Mouse (Mus musculus): Measurements from ENCODE around the gene Papss1.

GRCm38 (mm10) chr3:131578434-131579104 lies 14.0 kb downstream of the Papss1 start:
- TF ChIP-seq EP300 (IDR thresholded peaks at IDR 0.05; ENCODE audit: low read depth) = no peak
- no peak for TF ChIP-seq CTCF (IDR thresholded peaks at IDR 0.05; ENCODE audit: low read depth)

Measured in liver, postnatal 0 days (tissue).